Mouse (Mus musculus): ENCODE results near the gene Cltrn. TPM values are rescaled to one million over a fixed set of nuclear protein-coding genes. Genes with fewer than 3 reads are reported as not detected.

The Cltrn gene
- polyA plus RNA-seq, 1 experiment: not detected

GRCm38 (mm10) chrX:164123942-164124341 lies 35.3 kb downstream of the Cltrn start:
- Histone ChIP-seq H3K36me3 (ENCODE audit: control insufficient read depth, insufficient read depth, low read length) (no peaks in the 10 kb centered on the region), H3K27me3 (ENCODE audit: control insufficient read depth, insufficient read depth, low read length) (no peaks in the 10 kb centered on the region), H3K4me3 (ENCODE audit: control insufficient read depth, insufficient read depth, low read length) (no peak overlapping the region), H3K27ac (ENCODE audit: control insufficient read depth, insufficient read depth, low read length) (no peak overlapping the region), H3K4me1 (replicated peaks; ENCODE audit: control insufficient read depth, insufficient read depth, low read length) (no peaks in the 10 kb centered on the region)
- no peak for TF ChIP-seq POLR2A (IDR thresholded peaks at IDR 0.05; ENCODE audit: control insufficient read depth, extremely low read depth, insufficient read depth, low read length, poor library complexity)
- TF ChIP-seq CTCF (IDR thresholded peaks at IDR 0.05; ENCODE audit: borderline replicate concordance, control insufficient read depth, extremely low read depth, insufficient read depth, low read length, poor library complexity): no peak
- 99% methylated on average over 3 of the region's 3 CpGs for WGBS
- DNase-seq: no peak

DNA sequence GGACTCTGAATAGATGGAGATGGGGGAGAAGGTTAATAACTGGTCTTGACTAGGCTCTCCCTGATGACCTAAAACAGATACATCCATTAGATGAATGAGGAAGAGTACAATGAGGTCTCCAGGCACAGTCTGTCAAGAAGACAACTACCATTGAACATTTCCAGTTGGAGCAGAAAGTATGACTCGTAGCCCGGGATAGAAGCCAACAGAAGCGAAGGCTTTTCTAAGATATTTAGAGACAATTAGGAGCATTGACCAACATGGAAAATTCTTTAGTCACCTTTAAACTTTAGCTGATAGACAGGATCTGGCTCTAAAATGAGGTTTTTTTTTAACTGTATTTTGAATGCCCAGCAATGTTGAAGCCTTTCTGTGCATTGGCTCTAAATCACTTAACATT lies 44.9 kb downstream of the Cltrn start:
- H3K27me3 ChIP-seq (ENCODE audit: control insufficient read depth, insufficient read depth, low read length): no peaks in the 10 kb centered on the region
- no peak for TF ChIP-seq POLR2A (IDR thresholded peaks at IDR 0.05; ENCODE audit: control insufficient read depth, extremely low read depth, insufficient read depth, low read length, poor library complexity)
- TF ChIP-seq CTCF (IDR thresholded peaks at IDR 0.05; ENCODE audit: borderline replicate concordance, control insufficient read depth, extremely low read depth, insufficient read depth, low read length, poor library complexity): no peak
- no peaks in the 10 kb centered on the region for H3K36me3 ChIP-seq (ENCODE audit: control insufficient read depth, insufficient read depth, low read length)
- DNase-seq: no peak
- no peak overlapping the region for H3K4me3 ChIP-seq (ENCODE audit: control insufficient read depth, insufficient read depth, low read length)
- WGBS: 92% methylated on average over 3 of the region's 3 CpGs
- no peaks in the 10 kb centered on the region for H3K4me1 ChIP-seq (replicated peaks; ENCODE audit: control insufficient read depth, insufficient read depth, low read length)
- no peak overlapping the region for H3K27ac ChIP-seq (ENCODE audit: control insufficient read depth, insufficient read depth, low read length)

GRCm38 (mm10) chrX:164135304-164135818 lies 46.7 kb downstream of the Cltrn start:
- no peak overlapping the region for H3K27ac ChIP-seq (ENCODE audit: control insufficient read depth, insufficient read depth, low read length)
- H3K27me3 ChIP-seq (ENCODE audit: control insufficient read depth, insufficient read depth, low read length): no peaks in the 10 kb centered on the region
- 95% methylated on average over 4 of the region's 4 CpGs for WGBS
- DNase-seq: no peak
- no peak overlapping the region for H3K4me3 ChIP-seq (ENCODE audit: control insufficient read depth, insufficient read depth, low read length)
- no peaks in the 10 kb centered on the region for H3K36me3 ChIP-seq (ENCODE audit: control insufficient read depth, insufficient read depth, low read length)
- TF ChIP-seq CTCF (IDR thresholded peaks at IDR 0.05; ENCODE audit: borderline replicate concordance, control insufficient read depth, extremely low read depth, insufficient read depth, low read length, poor library complexity) (no peak), POLR2A (IDR thresholded peaks at IDR 0.05; ENCODE audit: control insufficient read depth, extremely low read depth, insufficient read depth, low read length, poor library complexity) (no peak)
- H3K4me1 ChIP-seq (replicated peaks; ENCODE audit: control insufficient read depth, insufficient read depth, low read length): no peaks in the 10 kb centered on the region

- H3K4me1 ChIP-seq (replicated peaks; ENCODE audit: control insufficient read depth, insufficient read depth, low read length): no peaks in the 10 kb centered on the region
- WGBS: 92% methylated on average over 2 of the region's 2 CpGs
- no peak within 1 kb of the TSS for H3K27ac ChIP-seq (ENCODE audit: control insufficient read depth, insufficient read depth, low read length)
- no peak for TF ChIP-seq POLR2A (IDR thresholded peaks at IDR 0.05; ENCODE audit: control insufficient read depth, extremely low read depth, insufficient read depth, low read length, poor library complexity)
- TF ChIP-seq CTCF (IDR thresholded peaks at IDR 0.05; ENCODE audit: borderline replicate concordance, control insufficient read depth, extremely low read depth, insufficient read depth, low read length, poor library complexity): no peak
- DNase-seq: no peak
- H3K4me3 ChIP-seq (ENCODE audit: control insufficient read depth, insufficient read depth, low read length): no peak within 1 kb of the TSS
- no peaks in the 10 kb centered on the region for H3K36me3 ChIP-seq (ENCODE audit: control insufficient read depth, insufficient read depth, low read length)
- H3K27me3 ChIP-seq (ENCODE audit: control insufficient read depth, insufficient read depth, low read length): no peaks in the 10 kb centered on the region
Observed at GRCm38 (mm10) chrX:164139032-164139431, 50.4 kb downstream of the Cltrn start, which contains the start of gene Ace2. TSS of gene Ace2 (plus strand) at chrX:164139332.

- TF ChIP-seq CTCF (IDR thresholded peaks at IDR 0.05; ENCODE audit: borderline replicate concordance, control insufficient read depth, extremely low read depth, insufficient read depth, low read length, poor library complexity): no peak
- TF ChIP-seq POLR2A (IDR thresholded peaks at IDR 0.05; ENCODE audit: control insufficient read depth, extremely low read depth, insufficient read depth, low read length, poor library complexity): no peak
- DNase-seq: no peak
- Histone ChIP-seq H3K27me3 (ENCODE audit: control insufficient read depth, insufficient read depth, low read length) (no peaks in the 10 kb centered on the region), H3K27ac (ENCODE audit: control insufficient read depth, insufficient read depth, low read length) (no peak overlapping the region), H3K36me3 (ENCODE audit: control insufficient read depth, insufficient read depth, low read length) (no peaks in the 10 kb centered on the region), H3K4me3 (ENCODE audit: control insufficient read depth, insufficient read depth, low read length) (no peak overlapping the region), H3K4me1 (replicated peaks; ENCODE audit: control insufficient read depth, insufficient read depth, low read length) (no peaks in the 10 kb centered on the region)
- 93% methylated on average over 6 of the region's 6 CpGs for WGBS
Observed at GRCm38 (mm10) chrX:164145463-164146250, 57.0 kb downstream of the Cltrn start.

- Histone ChIP-seq H3K4me1 (replicated peaks; ENCODE audit: control insufficient read depth, insufficient read depth, low read length) (no peaks in the 10 kb centered on the region), H3K4me3 (ENCODE audit: control insufficient read depth, insufficient read depth, low read length) (no peak overlapping the region), H3K27ac (ENCODE audit: control insufficient read depth, insufficient read depth, low read length) (no peak overlapping the region), H3K36me3 (ENCODE audit: control insufficient read depth, insufficient read depth, low read length) (no peaks in the 10 kb centered on the region), H3K27me3 (ENCODE audit: control insufficient read depth, insufficient read depth, low read length) (no peaks in the 10 kb centered on the region)
- DNase-seq: no peak
- WGBS: 80% methylated on average over 2 of the region's 2 CpGs
- no peak for TF ChIP-seq CTCF (IDR thresholded peaks at IDR 0.05; ENCODE audit: borderline replicate concordance, control insufficient read depth, extremely low read depth, insufficient read depth, low read length, poor library complexity)
- TF ChIP-seq POLR2A (IDR thresholded peaks at IDR 0.05; ENCODE audit: control insufficient read depth, extremely low read depth, insufficient read depth, low read length, poor library complexity): no peak
Observed at GRCm38 (mm10) chrX:164152703-164153102, 64.1 kb downstream of the Cltrn start.
